Mouse (Mus musculus) liver, adult 2 months (tissue): Measurements from ENCODE around the gene Cenpu. TPM values are rescaled to one million over a fixed set of nuclear protein-coding genes. Genes with fewer than 3 reads are reported as not detected.

ENCODE experiments used
- DNase-seq: peaks from one replicate; pipeline ENCODE4 v3.0.0-alpha.2; 2011; ENCODE audit warnings: low read depth, low spot score; ENCODE audit errors: extremely low read depth
- H3K27ac ChIP-seq: fragments of 200-500 bp; replicated peaks from 2 replicates; pipeline ENCODE4 v1.5.1; 2012; ENCODE audit warnings: low read depth, mild to moderate bottlenecking, control low read depth, inconsistent platforms, low read length; ENCODE audit not compliant: insufficient read depth
- H3K27me3 ChIP-seq: fragments of 200-500 bp; 2 replicates; pipeline ENCODE4 v1.6.1; 2012; ENCODE audit warnings: mild to moderate bottlenecking, moderate library complexity, low read length, inconsistent platforms; ENCODE audit not compliant: control insufficient read depth, insufficient read depth
- H3K36me3 ChIP-seq: fragments of 200-500 bp; 2 replicates; pipeline ENCODE4 v1.6.1; 2012; ENCODE audit warnings: low read length, inconsistent platforms; ENCODE audit not compliant: control insufficient read depth, insufficient read depth
- H3K4me1 ChIP-seq: fragments of 200-500 bp; 2 replicates; pipeline ENCODE4 v1.6.1; 2011; ENCODE audit warnings: low read length; ENCODE audit not compliant: control insufficient read depth, insufficient read depth
- H3K4me3 ChIP-seq: fragments of 200-500 bp; 2 replicates; pipeline ENCODE4 v1.5.1; 2011; ENCODE audit warnings: low read depth, mild to moderate bottlenecking, control low read depth, low read length, moderate library complexity; ENCODE audit not compliant: insufficient read depth
- H3K79me2 ChIP-seq: fragments of 200-500 bp; 2 replicates; pipeline ENCODE4 v1.6.1; 2012; ENCODE audit warnings: inconsistent platforms, mild to moderate bottlenecking, low read length, moderate library complexity; ENCODE audit not compliant: control insufficient read depth, insufficient read depth
- H3K9ac ChIP-seq: fragments of 200-500 bp; 2 replicates; pipeline ENCODE4 v1.6.1; 2012; ENCODE audit warnings: low read depth, mild to moderate bottlenecking, control low read depth, inconsistent platforms, low read length
- CTCF ChIP-seq: fragments of 200-500 bp; IDR thresholded peaks from 2 replicates; pipeline ENCODE4 v1.5.1; 2011; ENCODE audit warnings: low read depth, low read length, control low read depth
- POLR2A ChIP-seq: fragments of 200-500 bp; IDR thresholded peaks from 2 replicates; pipeline ENCODE4 v1.6.1; 2011; ENCODE audit warnings: low read length, control low read depth; ENCODE audit not compliant: insufficient read depth; ENCODE audit errors: extremely low read depth
- WGBS: fragments of 180-500 bp; shearing (Covaris S2); methylation state at CpG from one replicate; pipeline ENCODE4 v1.1.7; 2018; 5-methylcytosine and 5-hydroxymethylcytosine counted together
- polyA plus RNA-seq: library from polyadenylated mRNA; depleted of rRNA; stranded (reverse); fragments of >200 nt; gene quantifications from 2 replicates; pipeline ENCODE4 v1.2.3, GENCODE M21; 2012
- total RNA-seq: library from RNA; depleted of rRNA; stranded (reverse); fragments of >200 nt; gene quantifications from 2 replicates; pipeline ENCODE4 v1.2.3, GENCODE M21; 2014

The Cenpu gene
- total and polyA plus RNA-seq, 2 experiments: 0.44 to 0.65 TPM

GRCm38 (mm10) chr8:46596530-46596929 is 44.7 kb downstream of the Cenpu start:
- H3K9ac ChIP-seq: no peak overlapping the region
- no peak for DNase-seq
- H3K27me3 ChIP-seq: no peaks in the 10 kb centered on the region
- TF ChIP-seq POLR2A: no peak
- no peak overlapping the region for H3K4me3 ChIP-seq
- 96% methylated on average over 2 of the region's 2 CpGs for WGBS
- H3K4me1 ChIP-seq: peaks cover 7% of the 10 kb centered on the region
- peaks cover 4% of the 10 kb centered on the region for H3K36me3 ChIP-seq
- no peaks in the 10 kb centered on the region for H3K79me2 ChIP-seq
- no peak overlapping the region for H3K27ac ChIP-seq

GRCm38 (mm10) chr8:46597411-46597810 is 45.6 kb downstream of the Cenpu start:
- TF ChIP-seq CTCF (no peak), POLR2A (no peak)
- H3K79me2 ChIP-seq: no peaks in the 10 kb centered on the region
- H3K27ac ChIP-seq: no peak overlapping the region
- H3K4me1 ChIP-seq: peaks cover 7% of the 10 kb centered on the region
- no peak for DNase-seq
- WGBS: 74% methylated on average over 2 of the region's 2 CpGs
- H3K4me3 ChIP-seq: no peak overlapping the region
- H3K36me3 ChIP-seq: peaks cover 4% of the 10 kb centered on the region
- H3K27me3 ChIP-seq: no peaks in the 10 kb centered on the region
- H3K9ac ChIP-seq: no peak overlapping the region

GRCm38 (mm10) chr8:46598114-46598513 is 46.3 kb downstream of the Cenpu start:
- Histone ChIP-seq H3K4me3 (no peak overlapping the region), H3K9ac (no peak overlapping the region), H3K27me3 (no peaks in the 10 kb centered on the region), H3K4me1 (peaks cover 7% of the 10 kb centered on the region), H3K36me3 (peaks cover 4% of the 10 kb centered on the region), H3K27ac (no peak overlapping the region), H3K79me2 (no peaks in the 10 kb centered on the region)
- 92% methylated on average over 2 of the region's 2 CpGs for WGBS
- no peak for TF ChIP-seq POLR2A
- TF ChIP-seq CTCF: no peak
- no peak for DNase-seq

DNA sequence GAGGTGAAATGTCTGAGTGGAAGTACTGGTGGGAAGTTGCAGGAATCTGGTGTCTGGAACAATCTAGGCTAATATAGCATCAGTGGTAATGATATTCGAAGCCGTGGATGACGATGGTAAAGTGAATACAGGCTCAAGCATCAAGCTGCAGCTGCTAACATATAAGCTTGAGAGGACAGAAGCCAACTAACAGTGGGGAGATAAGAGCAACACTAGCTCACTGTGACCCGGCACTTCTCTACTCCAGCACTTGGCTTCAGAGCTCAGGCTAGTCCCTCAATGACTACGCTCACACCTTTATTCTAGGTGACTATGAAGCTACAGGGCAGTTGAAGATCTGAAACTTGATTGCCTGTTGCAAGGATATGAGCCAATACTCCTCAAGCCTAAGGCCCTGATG is 46.9 kb downstream of the Cenpu start:
- H3K79me2 ChIP-seq: no peaks in the 10 kb centered on the region
- no peak overlapping the region for H3K4me3 ChIP-seq
- no peaks in the 10 kb centered on the region for H3K27me3 ChIP-seq
- WGBS: 98% methylated on average over 5 of the region's 5 CpGs
- H3K4me1 ChIP-seq: peaks cover 7% of the 10 kb centered on the region
- TF ChIP-seq POLR2A (no peak), CTCF (no peak)
- no peak for DNase-seq
- no peak overlapping the region for H3K27ac ChIP-seq
- H3K36me3 ChIP-seq: peaks cover 4% of the 10 kb centered on the region
- H3K9ac ChIP-seq: no peak overlapping the region

DNA sequence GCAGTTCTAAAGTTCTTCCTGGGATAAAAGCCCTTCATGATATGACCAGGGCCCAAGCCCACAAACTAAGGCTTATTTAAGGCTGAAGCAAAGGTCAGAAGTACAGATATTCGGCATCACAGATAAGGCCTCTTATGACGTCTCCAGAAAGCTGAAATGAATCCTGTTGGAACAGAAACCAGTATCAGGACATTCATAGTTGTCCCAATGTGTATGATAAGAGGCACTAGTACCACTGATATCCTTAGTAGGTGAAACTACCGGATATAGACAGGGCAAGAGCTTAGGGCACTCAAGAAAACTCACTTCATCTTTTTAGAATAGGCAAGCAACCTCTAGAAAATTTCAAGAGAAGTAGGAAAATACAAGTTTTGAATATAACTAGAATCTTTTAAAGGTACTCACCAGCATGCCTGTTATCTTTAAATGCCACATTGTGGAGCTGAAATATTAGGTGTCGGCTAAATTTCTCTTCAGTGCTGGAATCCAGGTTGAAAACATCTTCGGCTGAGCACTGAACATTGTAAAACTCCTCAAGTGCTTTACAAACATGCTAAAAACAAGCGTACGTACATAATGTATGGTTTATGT is 47.6 kb downstream of the Cenpu start:
- 91% methylated on average over 7 of the region's 7 CpGs for WGBS
- no peak for TF ChIP-seq POLR2A
- Histone ChIP-seq H3K4me3 (no peak overlapping the region), H3K79me2 (no peaks in the 10 kb centered on the region), H3K27ac (no peak overlapping the region), H3K27me3 (no peaks in the 10 kb centered on the region), H3K9ac (no peak overlapping the region), H3K4me1 (peaks cover 7% of the 10 kb centered on the region), H3K36me3 (peaks cover 4% of the 10 kb centered on the region)
- no peak for DNase-seq

DNA sequence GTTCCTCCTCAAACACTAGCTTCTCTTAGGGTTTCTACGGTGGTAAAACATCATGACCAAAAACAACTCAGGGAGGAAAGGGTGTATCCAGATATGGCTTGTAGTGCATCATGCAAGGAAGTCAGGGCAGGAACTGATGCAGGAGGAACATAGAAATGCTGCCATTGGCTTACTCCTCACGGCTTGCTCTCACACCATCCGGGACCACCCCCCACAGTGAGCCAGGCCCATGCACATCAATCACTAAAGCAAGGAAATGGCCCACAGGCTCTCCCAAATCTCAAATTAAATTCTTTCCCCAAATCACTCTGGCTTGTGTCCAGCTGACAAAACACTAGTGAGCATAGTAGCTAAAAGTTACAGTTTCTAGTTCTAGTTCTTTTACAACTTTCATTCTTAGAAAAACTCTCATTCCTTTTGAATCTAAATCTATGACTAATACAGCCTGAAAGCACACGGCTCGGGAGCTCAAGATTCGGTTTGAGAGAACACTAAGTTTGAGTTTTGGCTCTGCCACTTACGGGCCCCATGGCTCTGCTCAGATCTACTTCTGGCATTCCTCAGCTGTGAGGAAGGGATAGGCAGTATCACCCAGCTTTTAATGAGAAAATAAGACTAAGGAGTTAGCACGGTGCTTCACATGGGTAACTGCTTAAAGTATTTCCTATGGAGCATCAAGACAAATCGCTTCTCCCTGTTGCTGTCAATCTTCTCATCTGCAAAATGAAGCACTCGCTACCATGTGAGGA is 49.3 kb downstream of the Cenpu start:
- Histone ChIP-seq H3K4me1 (peaks cover 1% of the 10 kb centered on the region; the same call in 1 of the 2 replicates), H3K27me3 (no peaks in the 10 kb centered on the region), H3K4me3 (no peak overlapping the region), H3K79me2 (no peaks in the 10 kb centered on the region), H3K9ac (no peak overlapping the region), H3K36me3 (peaks cover 8% of the 10 kb centered on the region), H3K27ac (no peak overlapping the region)
- no peak for DNase-seq
- TF ChIP-seq POLR2A (no peak), CTCF (no peak)
- WGBS: 82% methylated on average over 10 of the region's 10 CpGs
